Mouse (Mus musculus): ENCODE data around the gene Gys1. TPM values are rescaled to one million over a fixed set of nuclear protein-coding genes. Genes with fewer than 3 reads are reported as not detected.
"Not testable (repeated sequence)": the region's sequence is repeated elsewhere in the genome, so short reads cannot be mapped to it uniquely, and the experiment has no call there.

Gys1 gene
- polyA plus RNA-seq, 1 experiment from 2014 or later: 49.4 TPM

DNA sequence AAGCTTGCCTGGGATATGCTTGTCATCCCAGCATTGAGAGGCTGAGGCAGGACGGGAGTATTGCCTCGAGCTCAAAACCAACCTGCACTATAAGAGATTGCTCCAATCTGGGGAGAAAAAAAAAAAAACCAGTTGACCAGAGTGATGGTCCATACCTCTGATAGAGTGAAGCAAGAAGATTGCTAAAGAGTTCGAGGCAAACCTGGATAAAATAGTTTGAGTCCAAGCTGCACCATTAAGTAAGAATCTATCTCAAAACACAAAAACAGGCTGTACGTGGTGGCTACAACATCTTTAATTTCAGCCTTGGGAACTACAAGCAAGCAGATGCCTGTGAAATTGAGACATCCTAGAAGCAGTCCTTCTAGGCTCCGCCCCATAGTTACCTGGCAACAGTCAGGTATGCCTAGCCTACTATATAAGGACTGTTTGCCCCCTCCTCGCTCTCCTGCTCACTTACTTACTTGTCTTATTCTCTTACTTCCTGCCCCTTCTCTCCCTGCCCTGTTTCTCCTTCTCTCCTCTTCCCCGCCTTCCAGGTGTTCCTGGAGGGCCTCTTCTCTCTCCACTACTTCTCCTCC, 32.5 kb downstream of the Gys1 start:
- peak overlapping the region; percentile 57 for H3K4me2 ChIP-seq (ENCODE audit: low read depth, low read length)
- H3K27ac ChIP-seq (ENCODE audit: low read length): no peak overlapping the region
- no peaks in the 10 kb centered on the region; the same call in 1 of the 2 replicates for H3K36me3 ChIP-seq (ENCODE audit: control insufficient read depth, insufficient read depth, low read length)
- peaks cover 15% of the 10 kb centered on the region for H3K4me1 ChIP-seq (ENCODE audit: control insufficient read depth, insufficient read depth, low read length)
- peak; percentile 15; the same call in 1 of the 2 replicates for ATAC-seq
- peak overlapping the region; percentile 85 for H3K4me3 ChIP-seq (ENCODE audit: low read length)
- no peaks in the 10 kb centered on the region for H3K9me3 ChIP-seq (ENCODE audit: control insufficient read depth, low read length)
- WGBS: 34% methylated on average over 7 of the region's 7 CpGs
- H3K9ac ChIP-seq (ENCODE audit: low read depth, low read length): peak overlapping the region; percentile 88
- H3K27me3 ChIP-seq (replicated peaks; ENCODE audit: control insufficient read depth, insufficient read depth, low read length): no peaks in the 10 kb centered on the region

- 10% methylated on average over 3 of the region's 3 CpGs for WGBS
- peaks cover 6% of the 10 kb centered on the region for H3K4me1 ChIP-seq (ENCODE audit: control insufficient read depth, insufficient read depth, low read length)
These were observed 36.2 kb downstream of the Gys1 start for GRCm38 (mm10) chr7:45470869-45471268.

DNA sequence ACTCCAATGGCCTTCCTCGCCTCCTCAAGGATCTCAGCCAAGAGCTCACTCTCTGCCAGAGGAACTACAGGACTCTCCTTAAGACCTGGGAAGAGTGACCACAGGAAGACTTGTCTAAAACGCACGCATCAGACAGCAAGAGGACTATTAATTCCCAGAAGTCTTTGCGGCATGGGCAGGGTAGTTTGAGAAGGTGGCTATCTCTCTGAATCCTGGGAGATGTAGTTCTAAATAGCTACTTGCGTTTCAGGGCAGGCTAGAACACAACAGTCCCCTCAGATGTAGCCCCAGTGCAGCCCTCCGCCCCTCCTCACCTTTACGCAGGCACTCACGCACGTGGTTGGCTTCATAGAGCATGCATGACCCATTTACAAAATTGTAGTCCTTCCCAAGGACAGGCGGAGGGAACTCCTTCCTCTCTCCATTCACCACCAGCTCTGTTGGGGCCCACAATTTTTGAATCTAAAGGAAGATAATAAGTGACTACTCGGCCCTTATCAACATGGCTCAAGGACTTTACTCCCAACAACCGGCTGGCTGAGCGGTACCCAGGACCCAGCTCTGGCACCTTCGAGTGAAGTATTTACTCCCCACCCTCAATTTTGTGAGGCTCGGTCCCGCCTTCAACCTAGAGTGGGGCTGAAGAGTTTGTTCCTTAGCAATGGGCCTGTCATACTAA, 40.8 kb downstream of the Gys1 start:
- Histone ChIP-seq H3K27ac (ENCODE audit: low read length) (peak overlapping the region; percentile 76), H3K27me3 (replicated peaks; ENCODE audit: control insufficient read depth, insufficient read depth, low read length) (no peaks in the 10 kb centered on the region), H3K4me2 (ENCODE audit: low read depth, low read length) (peak overlapping the region; percentile 45), H3K9me3 (ENCODE audit: control insufficient read depth, low read length) (no peaks in the 10 kb centered on the region), H3K9ac (ENCODE audit: low read depth, low read length) (peak overlapping the region; percentile 58), H3K36me3 (ENCODE audit: control insufficient read depth, insufficient read depth, low read length) (no peaks in the 10 kb centered on the region), H3K4me1 (ENCODE audit: control insufficient read depth, insufficient read depth, low read length) (no peaks in the 10 kb centered on the region), H3K4me3 (ENCODE audit: low read length) (peak overlapping the region; percentile 30)
- 56% methylated on average over 16 of the region's 16 CpGs for WGBS
- ATAC-seq: peak; percentile 79

More at GRCm38 (mm10) chr7:45470869-45471268, 36.2 kb downstream of the Gys1 start:
- no peak overlapping the region for H3K9ac ChIP-seq (ENCODE audit: low read depth, low read length)
- H3K27me3 ChIP-seq (replicated peaks; ENCODE audit: control insufficient read depth, insufficient read depth, low read length): no peaks in the 10 kb centered on the region
- no peak overlapping the region for H3K4me3 ChIP-seq (ENCODE audit: low read length)
- H3K27ac ChIP-seq (ENCODE audit: low read length): no peak overlapping the region
- H3K36me3 ChIP-seq (ENCODE audit: control insufficient read depth, insufficient read depth, low read length): no peaks in the 10 kb centered on the region
- H3K9me3 ChIP-seq (ENCODE audit: control insufficient read depth, low read length): no peaks in the 10 kb centered on the region
- H3K4me2 ChIP-seq (ENCODE audit: low read depth, low read length): no peak overlapping the region
- ATAC-seq: no peak

DNA sequence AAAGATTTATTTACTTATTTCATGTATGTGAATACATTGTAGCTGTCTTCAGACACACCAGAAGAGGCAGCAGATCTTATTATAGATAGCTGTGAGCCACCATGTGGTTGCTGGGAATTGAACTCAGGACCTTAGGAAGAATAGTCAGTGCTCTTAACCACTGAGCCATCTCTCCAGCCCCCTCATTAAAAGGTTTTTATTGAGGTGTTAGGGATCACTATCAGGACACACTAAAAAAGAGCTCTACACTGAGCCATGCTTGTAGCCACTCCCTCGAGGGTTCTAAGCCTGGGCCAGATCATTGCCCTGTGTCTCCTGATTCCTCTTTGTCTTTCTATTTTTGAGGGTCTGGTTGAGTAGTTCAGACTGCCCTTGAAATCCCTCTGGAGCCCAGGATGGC, 41.8 kb downstream of the Gys1 start:
- WGBS: 39% methylated on average over 1 of the region's 1 CpGs

GRCm38 (mm10) chr7:45477003-45477402, 42.4 kb downstream of the Gys1 start:
- Histone ChIP-seq H3K27ac (ENCODE audit: low read length) (no peak overlapping the region), H3K9me3 (ENCODE audit: control insufficient read depth, low read length) (no peaks in the 10 kb centered on the region), H3K4me2 (ENCODE audit: low read depth, low read length) (no peak overlapping the region), H3K27me3 (replicated peaks; ENCODE audit: control insufficient read depth, insufficient read depth, low read length) (no peaks in the 10 kb centered on the region), H3K36me3 (ENCODE audit: control insufficient read depth, insufficient read depth, low read length) (no peaks in the 10 kb centered on the region), H3K4me1 (ENCODE audit: control insufficient read depth, insufficient read depth, low read length) (no peaks in the 10 kb centered on the region), H3K4me3 (ENCODE audit: low read length) (no peak overlapping the region), H3K9ac (ENCODE audit: low read depth, low read length) (no peak overlapping the region)
- peak; percentile 18; the same call in 1 of the 2 replicates for ATAC-seq
- 2% methylated on average over 3 of the region's 3 CpGs for WGBS

More for the DNA sequence above, 41.8 kb downstream of the Gys1 start:
- H3K9me3 ChIP-seq (ENCODE audit: control insufficient read depth, low read length): no peaks in the 10 kb centered on the region
- H3K36me3 ChIP-seq (ENCODE audit: control insufficient read depth, insufficient read depth, low read length): no peaks in the 10 kb centered on the region
- no peaks in the 10 kb centered on the region for H3K4me1 ChIP-seq (ENCODE audit: control insufficient read depth, insufficient read depth, low read length)
- H3K27ac ChIP-seq (ENCODE audit: low read length): no peak overlapping the region
- H3K27me3 ChIP-seq (replicated peaks; ENCODE audit: control insufficient read depth, insufficient read depth, low read length): no peaks in the 10 kb centered on the region
- ATAC-seq: no peak
- H3K9ac ChIP-seq (ENCODE audit: low read depth, low read length): no peak overlapping the region
- no peak overlapping the region for H3K4me3 ChIP-seq (ENCODE audit: low read length)
- no peak overlapping the region for H3K4me2 ChIP-seq (ENCODE audit: low read depth, low read length)

GRCm38 (mm10) chr7:45478774-45479173, 44.1 kb downstream of the Gys1 start:
- Histone ChIP-seq H3K9me3 (ENCODE audit: control insufficient read depth, low read length) (no peaks in the 10 kb centered on the region), H3K4me2 (ENCODE audit: low read depth, low read length) (no peak overlapping the region), H3K9ac (ENCODE audit: low read depth, low read length) (no peak overlapping the region), H3K4me1 (ENCODE audit: control insufficient read depth, insufficient read depth, low read length) (no peaks in the 10 kb centered on the region), H3K4me3 (ENCODE audit: low read length) (no peak overlapping the region), H3K36me3 (ENCODE audit: control insufficient read depth, insufficient read depth, low read length) (no peaks in the 10 kb centered on the region), H3K27me3 (replicated peaks; ENCODE audit: control insufficient read depth, insufficient read depth, low read length) (no peaks in the 10 kb centered on the region), H3K27ac (ENCODE audit: low read length) (no peak overlapping the region)
- 92% methylated on average over 7 of the region's 7 CpGs for WGBS
- ATAC-seq: no peak

GRCm38 (mm10) chr7:45480310-45480709, 45.7 kb downstream of the Gys1 start:
- 67% methylated on average over 3 of the region's 4 CpGs for WGBS

GRCm38 (mm10) chr7:45481374-45481927, 46.8 kb downstream of the Gys1 start, which contains the start of gene Tulp2:
TSS of gene Tulp2 (plus strand) at chr7:45481877.
- Histone ChIP-seq H3K9me3 (ENCODE audit: control insufficient read depth, low read length) (no peaks in the 10 kb centered on the region), H3K4me3 (ENCODE audit: low read length) (no peak within 1 kb of the TSS), H3K4me2 (ENCODE audit: low read depth, low read length) (no peak within 1 kb of the TSS), H3K27ac (ENCODE audit: low read length) (no peak within 1 kb of the TSS), H3K36me3 (ENCODE audit: control insufficient read depth, insufficient read depth, low read length) (no peaks in the 10 kb centered on the region), H3K27me3 (replicated peaks; ENCODE audit: control insufficient read depth, insufficient read depth, low read length) (no peaks in the 10 kb centered on the region), H3K4me1 (ENCODE audit: control insufficient read depth, insufficient read depth, low read length) (no peaks in the 10 kb centered on the region), H3K9ac (ENCODE audit: low read depth, low read length) (no peak within 1 kb of the TSS)
- 52% methylated on average over 15 of the region's 15 CpGs for WGBS
- ATAC-seq: peak; percentile 54

More at GRCm38 (mm10) chr7:45480310-45480709, 45.7 kb downstream of the Gys1 start:
- not testable (repeated sequence) for ATAC-seq; H3K36me3 ChIP-seq (ENCODE audit: control insufficient read depth, insufficient read depth, low read length); H3K9ac ChIP-seq (ENCODE audit: low read depth, low read length); H3K9me3 ChIP-seq (ENCODE audit: control insufficient read depth, low read length); H3K4me2 ChIP-seq (ENCODE audit: low read depth, low read length); H3K27ac ChIP-seq (ENCODE audit: low read length); H3K4me3 ChIP-seq (ENCODE audit: low read length); H3K4me1 ChIP-seq (ENCODE audit: control insufficient read depth, insufficient read depth, low read length); H3K27me3 ChIP-seq (replicated peaks; ENCODE audit: control insufficient read depth, insufficient read depth, low read length)

- ATAC-seq: no peak
- Histone ChIP-seq H3K36me3 (ENCODE audit: control insufficient read depth, insufficient read depth, low read length) (no peaks in the 10 kb centered on the region), H3K9me3 (ENCODE audit: control insufficient read depth, low read length) (no peaks in the 10 kb centered on the region), H3K4me1 (ENCODE audit: control insufficient read depth, insufficient read depth, low read length) (no peaks in the 10 kb centered on the region), H3K27ac (ENCODE audit: low read length) (no peak overlapping the region), H3K27me3 (replicated peaks; ENCODE audit: control insufficient read depth, insufficient read depth, low read length) (no peaks in the 10 kb centered on the region), H3K9ac (ENCODE audit: low read depth, low read length) (no peak overlapping the region), H3K4me3 (ENCODE audit: low read length) (no peak overlapping the region), H3K4me2 (ENCODE audit: low read depth, low read length) (no peak overlapping the region)
- WGBS: 64% methylated on average over 1 of the region's 1 CpGs
These were observed 47.5 kb downstream of the Gys1 start for GRCm38 (mm10) chr7:45482166-45482565.
